Mouse (Mus musculus): ENCODE measurements at regions not wholly inside any gene's neighbourhood (a gene's known extent, or its start where the extent isn't known, plus 50 kb on each side); places are given as distances from the start of the nearest gene placed in this dataset.

DNA sequence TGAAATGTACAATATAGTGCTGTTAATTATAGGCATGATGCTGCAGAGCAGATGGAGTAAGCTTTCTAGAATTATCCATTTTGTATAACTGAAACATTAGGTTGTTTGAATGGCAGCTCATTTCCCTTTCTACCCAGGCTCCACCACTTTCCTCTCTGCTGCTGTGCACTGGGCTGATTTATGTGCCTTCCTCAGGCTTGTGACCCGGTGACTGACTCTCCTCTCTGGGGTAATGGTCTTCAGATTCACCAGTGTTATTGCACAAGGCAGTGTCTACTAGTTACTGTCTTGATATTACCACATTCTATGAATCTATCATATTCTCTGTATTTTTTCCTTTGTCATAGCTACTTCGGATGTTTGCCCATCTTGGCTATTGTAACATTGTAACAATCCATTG, 109.4 kb upstream of the Tpk1 start:
- no peak for DNase-seq (ENCODE audit: inconsistent age in 2 of 2, low spot score in 1 of 2)

DNA sequence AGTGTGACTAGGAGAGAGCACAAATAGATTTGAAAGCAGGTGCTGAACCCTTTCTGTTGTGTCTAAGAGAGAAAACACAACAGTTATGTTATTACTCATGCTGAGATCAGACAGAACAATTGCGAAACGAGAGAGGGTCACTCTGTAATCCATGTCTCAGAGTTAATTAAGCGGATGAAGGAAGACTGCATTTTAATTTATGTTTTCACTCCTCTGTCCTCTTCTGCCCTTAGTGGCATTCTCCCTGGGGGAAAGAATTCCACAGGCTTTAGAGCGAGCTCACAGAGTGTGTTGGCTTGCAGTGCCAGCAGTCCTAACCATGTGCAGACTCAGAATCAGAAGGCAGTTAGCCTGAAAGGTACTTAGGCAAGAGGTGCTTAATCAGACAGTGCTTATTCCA, 108.4 kb upstream of the Tpk1 start:
- peak; percentile 13 to 84 for DNase-seq (ENCODE audit: inconsistent age in 2 of 2, low spot score in 1 of 2)

DNA sequence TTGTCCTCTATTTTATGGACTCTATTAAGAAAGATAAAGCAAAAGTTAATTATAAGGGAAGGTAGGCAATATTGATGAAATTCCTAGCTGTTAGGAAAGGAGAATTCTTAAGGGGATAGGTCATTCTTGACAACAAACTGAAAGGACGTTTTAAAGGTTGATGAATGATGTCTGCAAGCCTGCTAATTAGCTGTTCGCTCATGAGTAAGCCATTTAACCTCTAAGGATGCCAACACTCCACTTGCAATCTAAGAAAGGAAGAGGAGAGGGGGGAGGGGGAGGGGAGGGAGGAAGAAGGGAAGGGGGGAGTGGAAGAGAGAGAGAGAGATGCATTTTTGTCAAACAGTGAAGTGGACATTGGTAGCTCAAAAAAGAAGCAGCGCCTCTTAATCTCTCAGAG, 107.5 kb upstream of the Tpk1 start:
- DNase-seq (ENCODE audit: inconsistent age in 2 of 2, low spot score in 1 of 2) = no peak

DNA sequence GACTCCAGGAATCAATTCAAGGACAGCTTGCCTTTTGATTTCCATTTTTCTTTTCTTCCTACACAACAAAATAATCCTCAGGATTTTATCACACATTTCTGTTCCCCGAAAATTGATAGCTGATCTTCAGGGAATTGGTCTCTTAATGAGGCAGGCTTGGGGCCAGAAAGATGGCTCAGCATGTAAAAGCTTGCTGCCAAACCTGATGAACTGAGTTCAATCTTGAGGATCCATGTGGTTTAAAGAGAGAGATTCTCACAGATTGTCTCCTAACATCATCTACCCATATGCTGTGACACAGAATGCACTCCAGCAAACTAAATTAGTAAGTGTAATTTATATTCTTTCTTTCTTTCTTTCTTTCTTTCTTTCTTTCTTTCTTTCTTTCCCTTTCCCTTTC, 99.9 kb upstream of the Tpk1 start:
- DNase-seq (ENCODE audit: inconsistent age in 2 of 2, low spot score in 1 of 2) = no peak

Data from adrenal gland, adult (tissue).